Mouse (Mus musculus): ENCODE data around the gene Tmem203.

DNA sequence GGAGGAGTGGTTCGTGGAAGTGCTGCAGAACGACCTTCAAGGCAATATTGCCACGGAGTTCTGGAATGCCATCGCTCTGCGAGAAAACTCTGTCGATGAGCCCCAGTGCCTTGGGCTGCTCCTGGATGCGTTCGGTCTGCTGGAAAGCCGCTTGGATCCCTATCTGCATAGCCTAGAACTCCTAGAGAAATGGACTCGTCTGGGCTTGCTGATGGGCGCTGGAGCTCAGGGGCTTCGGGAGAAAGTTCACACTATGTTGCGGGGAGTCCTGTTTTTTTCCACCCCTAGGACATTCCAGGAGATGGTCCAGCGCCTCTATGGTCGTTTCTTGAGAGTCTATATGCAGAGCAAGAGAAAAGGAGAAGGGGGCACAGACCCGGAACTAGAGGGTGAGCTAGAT, 17.8 kb downstream of the Tmem203 start:
- no peak for TF ChIP-seq CTCF (IDR thresholded peaks at IDR 0.05; ENCODE audit: borderline replicate concordance, extremely low read depth, insufficient read depth, insufficient read length)
- no peak for TF ChIP-seq POLR2A (IDR thresholded peaks at IDR 0.05; ENCODE audit: borderline replicate concordance, extremely low read depth, insufficient read depth, insufficient read length, poor library complexity, severe bottlenecking)
